Mouse (Mus musculus) liver, embryonic 14.5 days (tissue): ENCODE data around the gene Usp28. TPM values are rescaled to one million over a fixed set of nuclear protein-coding genes. Genes with fewer than 3 reads are reported as not detected.
A peak's percentile ranks its signal among the peaks of the same experiment; 100 is the strongest.

ENCODE experiments used
- ATAC-seq: fragments of 200-750 bp; cut with Nextera tagmentation; 2 replicates; pipeline ENCODE4 v1.8.0; 2017; ENCODE audit warnings: moderate number of reproducible peaks, mild to moderate bottlenecking, moderate library complexity; ENCODE audit not compliant: insufficient read depth
- DNase-seq, 3 experiments: peaks; one replicate each; pipeline ENCODE4 v3.0.0-alpha.2; 2012 to 2013; ENCODE audit warnings: low read depth in 3 of 3, low spot score in 3 of 3
- H3K27ac ChIP-seq: fragments of 300-500 bp; sonication (generic); 2 replicates; pipeline ENCODE4 v1.5.1; 2014; ENCODE audit warnings: moderate library complexity, mild to moderate bottlenecking, control low read depth, inconsistent platforms
- H3K27me3 ChIP-seq: fragments of 300-500 bp; sonication (generic); 2 replicates; pipeline ENCODE4 v1.6.1; 2014; ENCODE audit warnings: mild to moderate bottlenecking, low read length, moderate library complexity; ENCODE audit not compliant: control insufficient read depth, insufficient read depth
- H3K36me3 ChIP-seq: fragments of 300-500 bp; sonication (generic); replicated peaks from 2 replicates; pipeline ENCODE4 v1.6.1; 2014; ENCODE audit warnings: low read depth; ENCODE audit not compliant: control insufficient read depth, insufficient read depth
- H3K4me1 ChIP-seq, 2 experiments: fragments of 200-500 bp in 1 of 2; fragments of 300-500 bp in 1 of 2; sonication (generic) in 1 of 2; replicated peaks; 2 replicates each; pipeline ENCODE4 v1.6.1; 2012 to 2014; ENCODE audit warnings: antibody characterized with exemption in 1 of 2, inconsistent platforms in 1 of 2, low read length in 1 of 2; ENCODE audit not compliant: control insufficient read depth in 2 of 2, insufficient read depth in 2 of 2
- H3K4me2 ChIP-seq: fragments of 300-500 bp; sonication (generic); 2 replicates; pipeline ENCODE4 v1.6.1; 2014; ENCODE audit warnings: low read depth, mild to moderate bottlenecking, control low read depth, moderate library complexity
- H3K4me3 ChIP-seq, 2 experiments: fragments of 200-500 bp in 1 of 2; fragments of 300-500 bp in 1 of 2; sonication (generic) in 1 of 2; 2 replicates each; pipeline ENCODE4 v1.5.1; 2012 to 2014; ENCODE audit warnings: low read depth in 2 of 2, low read length in 2 of 2, mild to moderate bottlenecking in 2 of 2, control low read depth in 1 of 2, inconsistent platforms in 1 of 2, moderate library complexity in 1 of 2; ENCODE audit not compliant: insufficient read depth in 1 of 2
- H3K9ac ChIP-seq: fragments of 300-500 bp; sonication (generic); replicated peaks from 2 replicates; pipeline ENCODE4 v1.6.1; 2014; ENCODE audit warnings: mild to moderate bottlenecking, control low read depth, moderate library complexity
- H3K9me3 ChIP-seq: fragments of 300-500 bp; sonication (generic); 2 replicates; pipeline ENCODE4 v1.6.1; 2016; ENCODE audit warnings: low read length, mixed read lengths; ENCODE audit not compliant: control insufficient read depth
- CTCF ChIP-seq: IDR thresholded peaks from 2 replicates; pipeline ENCODE4 v1.5.1; 2016; ENCODE audit warnings: antibody characterized with exemption, low read depth, control low read depth
- EP300 ChIP-seq: IDR thresholded peaks from 2 replicates; pipeline ENCODE4 v1.6.1; 2016; ENCODE audit warnings: antibody characterized with exemption, low read depth
- WGBS: fragments of 180-500 bp; shearing (Covaris S2); extraction: QIAGEN DNeasy Blood & Tissue Kit; methylation state at CpG from one replicate; pipeline ENCODE4 v1.1.7; 2014; ENCODE audit not compliant: insufficient replicate concordance; 5-methylcytosine and 5-hydroxymethylcytosine counted together
- polyA plus RNA-seq, 2 experiments: library from polyadenylated mRNA; depleted of rRNA in 1 of 2; stranded (reverse) in 1 of 2; unstranded in 1 of 2; fragments of >200 nt; fragmentation: Nextera tagmentation in 1 of 2; extraction: Ambion mirVana in 1 of 2; gene quantifications; 2 replicates each; pipeline versions ENCODE4 v1.2.1 to v1.2.3; 2012 to 2014

Gene Usp28
- polyA plus RNA-seq, 2 experiments: 3.0 to 4.5 TPM

- no peak for ATAC-seq
- H3K9me3 ChIP-seq: no peaks in the 10 kb centered on the region
- no peak overlapping the region for H3K9ac ChIP-seq
- no peak overlapping the region for H3K27ac ChIP-seq
- H3K36me3 ChIP-seq: peaks cover 25% of the 10 kb centered on the region
- TF ChIP-seq CTCF: peak; percentile 74
- TF ChIP-seq EP300: no peak
- no peak for DNase-seq
- H3K4me3 ChIP-seq: no peak overlapping the region
- H3K27me3 ChIP-seq: no peaks in the 10 kb centered on the region
- no peak overlapping the region for H3K4me2 ChIP-seq
- no peaks in the 10 kb centered on the region for H3K4me1 ChIP-seq
- 33% methylated on average over 4 of the region's 4 CpGs for WGBS
These were observed 96.4 kb downstream of the Usp28 start for GRCm38 (mm10) chr9:49081561-49081960.

DNA sequence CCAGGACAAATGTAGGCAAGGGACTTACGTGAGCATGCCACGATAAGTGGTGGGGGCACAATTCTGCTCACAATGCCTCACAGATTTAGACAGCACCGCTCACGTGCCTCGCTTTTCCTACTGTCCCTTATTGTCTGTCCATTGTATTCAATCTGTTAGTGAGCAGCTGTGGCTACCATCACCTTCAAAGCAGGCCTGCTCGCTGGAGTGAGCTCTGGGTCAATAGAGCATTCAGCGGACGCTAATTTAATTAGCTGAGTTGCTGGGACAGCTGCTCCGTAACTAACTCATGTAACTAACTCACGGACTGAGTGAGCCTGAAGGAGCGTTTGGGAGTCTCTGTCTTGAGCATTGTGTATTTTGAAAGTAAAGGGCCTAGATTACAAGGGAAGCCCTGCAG lies 102.1 kb downstream of the Usp28 start:
- Histone ChIP-seq H3K36me3 (no peaks in the 10 kb centered on the region), H3K4me2 (no peak overlapping the region), H3K27ac (no peak overlapping the region), H3K4me3 (no peak overlapping the region), H3K27me3 (no peaks in the 10 kb centered on the region), H3K9me3 (no peaks in the 10 kb centered on the region), H3K9ac (no peak overlapping the region), H3K4me1 (no peaks in the 10 kb centered on the region)
- TF ChIP-seq EP300 (no peak), CTCF (no peak)
- ATAC-seq: no peak
- 73% methylated on average over 11 of the region's 11 CpGs for WGBS
- no peak for DNase-seq

Other genes with a start within 250 kb of the Usp28 start
- 0.24 and 0.26 TPM in 2 replicates for gene Zbtb16, start 149.2 kb upstream of the Usp28 start, polyA plus RNA-seq (2012; rRNA removed)
- gene Zbtb16, start 149.2 kb upstream of the Usp28 start, polyA plus RNA-seq (2014; fragmentation: Nextera tagmentation; extraction: Ambion mirVana): 0.24 and 0.30 TPM in 2 replicates
- not detected in 2 replicates for gene Htr3a, start 74.3 kb upstream of the Usp28 start, polyA plus RNA-seq (2012; rRNA removed)
- not detected in 2 replicates for gene Htr3a, start 74.3 kb upstream of the Usp28 start, polyA plus RNA-seq (2014; fragmentation: Nextera tagmentation; extraction: Ambion mirVana)
- gene Htr3b, start 20.4 kb upstream of the Usp28 start, polyA plus RNA-seq (2012; rRNA removed): 0.01 TPM in 1 of 2 replicates, not detected in the other
- gene Htr3b, start 20.4 kb upstream of the Usp28 start, polyA plus RNA-seq (2014; fragmentation: Nextera tagmentation; extraction: Ambion mirVana): not detected in 2 replicates
- gene Zw10, start 70.2 kb downstream of the Usp28 start, polyA plus RNA-seq (2012; rRNA removed): 11.7 and 18.1 TPM in 2 replicates
- 22.7 and 23.8 TPM in 2 replicates for gene Zw10, start 70.2 kb downstream of the Usp28 start, polyA plus RNA-seq (2014; fragmentation: Nextera tagmentation; extraction: Ambion mirVana)
- gene Tmprss5, start 95.9 kb downstream of the Usp28 start, polyA plus RNA-seq (2012; rRNA removed): 0.02 TPM in 1 of 2 replicates, not detected in the other
- not detected in 2 replicates for gene Tmprss5, start 95.9 kb downstream of the Usp28 start, polyA plus RNA-seq (2014; fragmentation: Nextera tagmentation; extraction: Ambion mirVana)